Mouse (Mus musculus): ENCODE data around the gene Fam57b.

GRCm38 (mm10) chr7:126851192-126851591, 53.7 kb downstream of the Fam57b start:
- TF ChIP-seq POLR2A (IDR thresholded peaks at IDR 0.05; ENCODE audit: extremely low read depth, insufficient read depth, low read length) (peak; percentile 26; the same call in 1 of the 2 replicates), CTCF (IDR thresholded peaks at IDR 0.05; ENCODE audit: extremely low read depth, insufficient read depth, low read length) (no peak)
